Mouse (Mus musculus): ENCODE measurements around the gene Ubald1.

- no peak for TF ChIP-seq CTCF (IDR thresholded peaks at IDR 0.05; ENCODE audit: insufficient read depth, low read depth, low read length)
- TF ChIP-seq POLR2A (IDR thresholded peaks at IDR 0.05; ENCODE audit: insufficient read depth, low read depth, low read length), result no peak
Measured at GRCm38 (mm10) chr16:4912074-4912648, 32.0 kb upstream of the Ubald1 start.
